Mouse (Mus musculus): ENCODE results near the gene Pkd1l3. TPM values are rescaled to one million over a fixed set of nuclear protein-coding genes. Genes with fewer than 3 reads are reported as not detected.

The Pkd1l3 gene
- polyA plus RNA-seq, 1 experiment, result 0.03 TPM

- 48% methylated on average over 6 of the region's 6 CpGs for WGBS
- Histone ChIP-seq H3K27ac (ENCODE audit: insufficient read depth, low read depth, low read length) (no peak overlapping the region), H3K4me1 (ENCODE audit: control insufficient read depth, insufficient read depth, insufficient read length, low read length) (no peaks in the 10 kb centered on the region), H3K4me3 (ENCODE audit: low read depth, low read length) (no peak overlapping the region), H3K27me3 (ENCODE audit: control insufficient read depth, insufficient read depth, low read length) (no peaks in the 10 kb centered on the region), H3K36me3 (ENCODE audit: control insufficient read depth, insufficient read depth, low read length) (no peaks in the 10 kb centered on the region)
- TF ChIP-seq POLR2A (IDR thresholded peaks at IDR 0.05; ENCODE audit: low read depth, low read length) (no peak), CTCF (IDR thresholded peaks at IDR 0.05; ENCODE audit: extremely low read depth, insufficient read length, insufficient replicate concordance, low read depth, low read length) (no peak)
Measured at GRCm38 (mm10) chr8:109628638-109629037, 14.3 kb downstream of the Pkd1l3 start.

- Histone ChIP-seq H3K4me1 (ENCODE audit: control insufficient read depth, insufficient read depth, insufficient read length, low read length) (no peaks in the 10 kb centered on the region), H3K36me3 (ENCODE audit: control insufficient read depth, insufficient read depth, low read length) (no peaks in the 10 kb centered on the region), H3K4me3 (ENCODE audit: low read depth, low read length) (no peak overlapping the region), H3K27ac (ENCODE audit: insufficient read depth, low read depth, low read length) (no peak overlapping the region), H3K27me3 (ENCODE audit: control insufficient read depth, insufficient read depth, low read length) (no peaks in the 10 kb centered on the region)
- TF ChIP-seq POLR2A (IDR thresholded peaks at IDR 0.05; ENCODE audit: low read depth, low read length) (no peak), CTCF (IDR thresholded peaks at IDR 0.05; ENCODE audit: extremely low read depth, insufficient read length, insufficient replicate concordance, low read depth, low read length) (no peak)
- 63% methylated on average over 5 of the region's 5 CpGs for WGBS
Measured at GRCm38 (mm10) chr8:109632498-109632897, 18.2 kb downstream of the Pkd1l3 start.

GRCm38 (mm10) chr8:109635146-109635545 lies 20.8 kb downstream of the Pkd1l3 start:
- Histone ChIP-seq H3K4me3 (ENCODE audit: low read depth, low read length) (no peak overlapping the region), H3K27me3 (ENCODE audit: control insufficient read depth, insufficient read depth, low read length) (no peaks in the 10 kb centered on the region), H3K27ac (ENCODE audit: insufficient read depth, low read depth, low read length) (no peak overlapping the region), H3K4me1 (ENCODE audit: control insufficient read depth, insufficient read depth, insufficient read length, low read length) (no peaks in the 10 kb centered on the region), H3K36me3 (ENCODE audit: control insufficient read depth, insufficient read depth, low read length) (no peaks in the 10 kb centered on the region)
- WGBS, result 91% methylated on average over 8 of the region's 8 CpGs
- TF ChIP-seq CTCF (IDR thresholded peaks at IDR 0.05; ENCODE audit: extremely low read depth, insufficient read length, insufficient replicate concordance, low read depth, low read length) (no peak), POLR2A (IDR thresholded peaks at IDR 0.05; ENCODE audit: low read depth, low read length) (no peak)

- 73% methylated on average over 5 of the region's 5 CpGs for WGBS
- Histone ChIP-seq H3K4me1 (ENCODE audit: control insufficient read depth, insufficient read depth, insufficient read length, low read length) (0 out of 2 replicates have a peak, but pooled peaks cover 2% of the 10 kb centered on the region), H3K4me3 (ENCODE audit: low read depth, low read length) (no peak overlapping the region), H3K36me3 (ENCODE audit: control insufficient read depth, insufficient read depth, low read length) (no peaks in the 10 kb centered on the region), H3K27ac (ENCODE audit: insufficient read depth, low read depth, low read length) (no peak overlapping the region), H3K27me3 (ENCODE audit: control insufficient read depth, insufficient read depth, low read length) (no peaks in the 10 kb centered on the region)
- TF ChIP-seq CTCF (IDR thresholded peaks at IDR 0.05; ENCODE audit: extremely low read depth, insufficient read length, insufficient replicate concordance, low read depth, low read length), result no peak
- TF ChIP-seq POLR2A (IDR thresholded peaks at IDR 0.05; ENCODE audit: low read depth, low read length), result no peak
Measured at GRCm38 (mm10) chr8:109638851-109639250, 24.5 kb downstream of the Pkd1l3 start.

GRCm38 (mm10) chr8:109640410-109640809 lies 26.1 kb downstream of the Pkd1l3 start:
- Histone ChIP-seq H3K27ac (ENCODE audit: insufficient read depth, low read depth, low read length) (no peak overlapping the region), H3K27me3 (ENCODE audit: control insufficient read depth, insufficient read depth, low read length) (no peaks in the 10 kb centered on the region), H3K4me1 (ENCODE audit: control insufficient read depth, insufficient read depth, insufficient read length, low read length) (0 out of 2 replicates have a peak, but pooled peaks cover 2% of the 10 kb centered on the region), H3K36me3 (ENCODE audit: control insufficient read depth, insufficient read depth, low read length) (no peaks in the 10 kb centered on the region), H3K4me3 (ENCODE audit: low read depth, low read length) (no peak overlapping the region)
- 41% methylated on average over 7 of the region's 7 CpGs for WGBS
- TF ChIP-seq POLR2A (IDR thresholded peaks at IDR 0.05; ENCODE audit: low read depth, low read length) (no peak), CTCF (IDR thresholded peaks at IDR 0.05; ENCODE audit: extremely low read depth, insufficient read length, insufficient replicate concordance, low read depth, low read length) (no peak)

- Histone ChIP-seq H3K4me1 (ENCODE audit: control insufficient read depth, insufficient read depth, insufficient read length, low read length) (0 out of 2 replicates have a peak, but pooled peaks cover 2% of the 10 kb centered on the region), H3K4me3 (ENCODE audit: low read depth, low read length) (no peak overlapping the region), H3K27ac (ENCODE audit: insufficient read depth, low read depth, low read length) (no peak overlapping the region), H3K36me3 (ENCODE audit: control insufficient read depth, insufficient read depth, low read length) (no peaks in the 10 kb centered on the region), H3K27me3 (ENCODE audit: control insufficient read depth, insufficient read depth, low read length) (no peaks in the 10 kb centered on the region)
- WGBS, result 74% methylated on average over 5 of the region's 5 CpGs
- no peak for TF ChIP-seq POLR2A (IDR thresholded peaks at IDR 0.05; ENCODE audit: low read depth, low read length)
- TF ChIP-seq CTCF (IDR thresholded peaks at IDR 0.05; ENCODE audit: extremely low read depth, insufficient read length, insufficient replicate concordance, low read depth, low read length), result no peak
Measured at GRCm38 (mm10) chr8:109641236-109641635, 26.9 kb downstream of the Pkd1l3 start.

- Histone ChIP-seq H3K4me1 (ENCODE audit: control insufficient read depth, insufficient read depth, insufficient read length, low read length) (0 out of 2 replicates have a peak, but pooled peaks cover 2% of the 10 kb centered on the region), H3K27me3 (ENCODE audit: control insufficient read depth, insufficient read depth, low read length) (no peaks in the 10 kb centered on the region), H3K36me3 (ENCODE audit: control insufficient read depth, insufficient read depth, low read length) (no peaks in the 10 kb centered on the region), H3K27ac (ENCODE audit: insufficient read depth, low read depth, low read length) (no peak overlapping the region), H3K4me3 (ENCODE audit: low read depth, low read length) (no peak overlapping the region)
- 80% methylated on average over 11 of the region's 11 CpGs for WGBS
- TF ChIP-seq CTCF (IDR thresholded peaks at IDR 0.05; ENCODE audit: extremely low read depth, insufficient read length, insufficient replicate concordance, low read depth, low read length) (no peak), POLR2A (IDR thresholded peaks at IDR 0.05; ENCODE audit: low read depth, low read length) (no peak)
Measured at GRCm38 (mm10) chr8:109647331-109647730, 33.0 kb downstream of the Pkd1l3 start.

Data from small intestine, adult 2 months (tissue).